Mouse (Mus musculus) G1E (cell line): Measurements from ENCODE around the gene Krtap5-1.

Source experiments
- CTCF ChIP-seq: IDR thresholded peaks from 2 replicates; pipeline ENCODE4 v1.5.1; 2012; ENCODE audit warnings: low read depth, low read length, inconsistent platforms, mixed read lengths
- GATA1 ChIP-seq: IDR thresholded peaks from 2 replicates; pipeline ENCODE4 v1.6.1; 2012; ENCODE audit warnings: borderline replicate concordance, low read length, inconsistent platforms, mixed read lengths
- GATA2 ChIP-seq: IDR thresholded peaks from 2 replicates; pipeline ENCODE4 v1.6.1; 2012; ENCODE audit warnings: low read depth, low read length, inconsistent platforms, borderline replicate concordance
- POLR2AphosphoS5 ChIP-seq: IDR thresholded peaks from 2 replicates; pipeline ENCODE4 v1.6.1; 2012; ENCODE audit warnings: low read depth, low read length, inconsistent platforms; ENCODE audit not compliant: insufficient replicate concordance
- TAL1 ChIP-seq: conservative IDR thresholded peaks from 2 replicates; pipeline ENCODE4 v1.6.1; 2012; ENCODE audit warnings: low read depth, low read length, inconsistent platforms, mixed read lengths

DNA sequence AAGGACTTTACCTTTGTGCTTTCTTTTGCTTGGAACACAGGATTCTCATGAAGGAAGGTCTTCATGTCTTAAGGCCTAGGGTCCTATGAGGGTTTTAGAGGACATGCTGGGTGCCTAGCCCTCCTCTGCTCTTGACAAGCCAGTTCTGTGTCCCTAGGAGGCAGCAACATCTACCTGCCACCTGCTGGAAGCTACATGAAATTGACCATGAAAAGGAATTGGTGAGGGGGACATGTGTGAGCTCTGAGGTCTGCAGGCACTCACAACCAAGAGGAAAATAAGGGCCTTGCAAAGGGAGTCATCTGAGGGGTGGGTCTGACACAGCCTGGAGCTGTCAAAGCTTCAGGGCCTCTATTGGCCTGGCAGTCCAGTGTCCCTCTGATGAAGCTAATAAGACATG is 1.5 kb downstream of the Krtap5-1 start:
- TF ChIP-seq CTCF: no peak
- no peak for TF ChIP-seq GATA1
- TF ChIP-seq TAL1: no peak
- no peak for TF ChIP-seq POLR2AphosphoS5
- no peak for TF ChIP-seq GATA2
